Mouse (Mus musculus): ENCODE measurements at regions not wholly inside any gene's neighbourhood (a gene's known extent, or its start where the extent isn't known, plus 50 kb on each side); places are given as distances from the start of the nearest gene placed in this dataset.
A peak's percentile ranks its signal among the peaks of the same experiment; 100 is the strongest.

GRCm38 (mm10) chr11:20908471-20908870 is 77.6 kb upstream of the Lgalsl start:
- Histone ChIP-seq H3K9me3 (replicated peaks; ENCODE audit: insufficient read depth, low read length) (no peaks in the 10 kb centered on the region), H3K27me3 (ENCODE audit: control insufficient read depth in 1 of 2, insufficient read depth in 2 of 2, low read length in 2 of 2) (peaks cover 17 to 19% of the 10 kb centered on the region in 2 experiments), H3K4me3 (ENCODE audit: control insufficient read depth in 1 of 2, insufficient read depth in 1 of 2, low read depth in 2 of 2, low read length in 2 of 2) (no peak overlapping the region), H3K36me3 (ENCODE audit: control insufficient read depth in 1 of 2, insufficient read depth in 2 of 2, low read length in 2 of 2) (no peaks in the 10 kb centered on the region), H3K4me1 (ENCODE audit: control insufficient read depth in 1 of 2, insufficient read depth in 2 of 2, low read length in 2 of 2) (no peaks in the 10 kb centered on the region), H3K9ac (ENCODE audit: control insufficient read depth, low read depth, low read length, poor library complexity, severe bottlenecking) (no peak overlapping the region), H3K79me2 (ENCODE audit: control insufficient read depth, insufficient read depth, low read length, poor library complexity) (no peaks in the 10 kb centered on the region), H3K27ac (ENCODE audit: control insufficient read depth, low read depth, low read length) (no peak overlapping the region)
- no peak for DNase-seq (ENCODE audit: low read depth, low spot score)
- TF ChIP-seq HCFC1 (IDR thresholded peaks at IDR 0.05; ENCODE audit: low read depth, low read length) (no peak), POLR2AphosphoS5 (IDR thresholded peaks at IDR 0.05; ENCODE audit: borderline replicate concordance, low read depth, low read length) (no peak)

- Histone ChIP-seq H3K4me3 (ENCODE audit: control insufficient read depth in 1 of 2, insufficient read depth in 1 of 2, low read depth in 2 of 2, low read length in 2 of 2) (no peak overlapping the region), H3K9me3 (replicated peaks; ENCODE audit: insufficient read depth, low read length) (no peaks in the 10 kb centered on the region), H3K27me3 (ENCODE audit: control insufficient read depth in 1 of 2, insufficient read depth in 2 of 2, low read length in 2 of 2) (peaks cover under 1% of the 10 kb centered on the region in 2 experiments; a peak in 3 of 4 replicates), H3K27ac (ENCODE audit: control insufficient read depth, low read depth, low read length) (no peak overlapping the region), H3K4me1 (ENCODE audit: control insufficient read depth in 1 of 2, insufficient read depth in 2 of 2, low read length in 2 of 2) (peaks cover 4 to 22% of the 10 kb centered on the region in 2 experiments), H3K79me2 (ENCODE audit: control insufficient read depth, insufficient read depth, low read length, poor library complexity) (no peaks in the 10 kb centered on the region), H3K36me3 (ENCODE audit: control insufficient read depth in 1 of 2, insufficient read depth in 2 of 2, low read length in 2 of 2) (peaks cover 0 to 18% of the 10 kb centered on the region in 2 experiments; a peak in 2 of 4 replicates), H3K9ac (ENCODE audit: control insufficient read depth, low read depth, low read length, poor library complexity, severe bottlenecking) (no peak overlapping the region)
- no peak for DNase-seq (ENCODE audit: low read depth, low spot score)
- no peak for TF ChIP-seq TAL1 (IDR thresholded peaks at IDR 0.05; ENCODE audit: low read length)
- TF ChIP-seq E2F4 (IDR thresholded peaks at IDR 0.05; ENCODE audit: borderline replicate concordance, low read depth, low read length), result no peak
- TF ChIP-seq UBTF (IDR thresholded peaks at IDR 0.05; ENCODE audit: borderline replicate concordance, insufficient read depth, low read depth, low read length), result no peak
- TF ChIP-seq ZKSCAN1 (IDR thresholded peaks at IDR 0.05; ENCODE audit: low read depth, low read length), result no peak
- TF ChIP-seq BHLHE40 (IDR thresholded peaks at IDR 0.05; ENCODE audit: borderline replicate concordance, low read depth, low read length), result no peak
- TF ChIP-seq EP300 (IDR thresholded peaks at IDR 0.05; ENCODE audit: low read depth in 1 of 2, low read length in 2 of 2), result no peak
- TF ChIP-seq SIN3A (IDR thresholded peaks at IDR 0.05; ENCODE audit: low read length), result no peak
- no peak for TF ChIP-seq TCF12 (IDR thresholded peaks at IDR 0.05; ENCODE audit: low read depth, low read length)
- TF ChIP-seq ELF1 (IDR thresholded peaks at IDR 0.05; ENCODE audit: low read depth, low read length), result no peak
Measured at GRCm38 (mm10) chr11:20913042-20913441, 82.2 kb upstream of the Lgalsl start.

GRCm38 (mm10) chr11:20913598-20914296 is 82.9 kb upstream of the Lgalsl start:
- H3K4me1 ChIP-seq (ENCODE audit: control insufficient read depth in 1 of 2, insufficient read depth in 2 of 2, low read length in 2 of 2), result peaks cover 4 to 22% of the 10 kb centered on the region in 2 experiments
- DNase-seq (ENCODE audit: low read depth, low spot score), result peak; percentile 94
- peaks cover 0 to 18% of the 10 kb centered on the region in 2 experiments; a peak in 2 of 4 replicates for H3K36me3 ChIP-seq (ENCODE audit: control insufficient read depth in 1 of 2, insufficient read depth in 2 of 2, low read length in 2 of 2)
- H3K27ac ChIP-seq (ENCODE audit: control insufficient read depth, low read depth, low read length), result no peak overlapping the region
- H3K9ac ChIP-seq (ENCODE audit: control insufficient read depth, low read depth, low read length, poor library complexity, severe bottlenecking), result peak overlapping the region; percentile 37
- no peak overlapping the region for H3K4me3 ChIP-seq (ENCODE audit: control insufficient read depth in 1 of 2, insufficient read depth in 1 of 2, low read depth in 2 of 2, low read length in 2 of 2)
- H3K79me2 ChIP-seq (ENCODE audit: control insufficient read depth, insufficient read depth, low read length, poor library complexity), result no peaks in the 10 kb centered on the region
- no peaks in the 10 kb centered on the region for H3K9me3 ChIP-seq (replicated peaks; ENCODE audit: insufficient read depth, low read length)
- H3K27me3 ChIP-seq (ENCODE audit: control insufficient read depth in 1 of 2, insufficient read depth in 2 of 2, low read length in 2 of 2), result no peaks in the 10 kb centered on the region
- TF ChIP-seq USF1 (IDR thresholded peaks at IDR 0.05; ENCODE audit: low read depth, low read length) (no peak), ZC3H11A (IDR thresholded peaks at IDR 0.05; ENCODE audit: low read depth, low read length) (peak; percentile 99), MEF2A (IDR thresholded peaks at IDR 0.05; ENCODE audit: extremely low read depth, insufficient replicate concordance, low read depth, low read length, poor library complexity, severe bottlenecking) (no peak), NELFE (IDR thresholded peaks at IDR 0.05; ENCODE audit: low read depth, low read length) (no peak), CHD1 (IDR thresholded peaks at IDR 0.05; ENCODE audit: low read depth, low read length) (no peak), EP300 (IDR thresholded peaks at IDR 0.05; ENCODE audit: low read depth in 1 of 2, low read length in 2 of 2) (no peak), ZMIZ1 (IDR thresholded peaks at IDR 0.05; ENCODE audit: low read depth, low read length) (no peak), MXI1 (IDR thresholded peaks at IDR 0.05; ENCODE audit: low read depth, low read length) (no peak), SMC3 (IDR thresholded peaks at IDR 0.05; ENCODE audit: low read depth, low read length) (peak; percentile 100), CTCF (IDR thresholded peaks at IDR 0.05 in 2 of 3, conservative IDR thresholded peaks at IDR 0.05 in 1 of 3; ENCODE audit: control insufficient read depth in 1 of 3, insufficient read depth in 1 of 3, low read depth in 2 of 3, low read length in 3 of 3, poor library complexity in 1 of 3, severe bottlenecking in 1 of 3) (peak; percentile 92 to 100 (median 97)), TBP (IDR thresholded peaks at IDR 0.05; ENCODE audit: low read depth, low read length) (no peak), KAT2A (conservative IDR thresholded peaks at IDR 0.05; ENCODE audit: low read depth, low read length) (no peak), TAL1 (IDR thresholded peaks at IDR 0.05; ENCODE audit: low read length) (no peak), CHD2 (IDR thresholded peaks at IDR 0.05; ENCODE audit: low read length) (no peak), GATA1 (IDR thresholded peaks at IDR 0.05; ENCODE audit: low read depth, low read length) (no peak; the same call in 1 of the 2 replicates), MYB (IDR thresholded peaks at IDR 0.05; ENCODE audit: low read depth, low read length) (no peak), ELF1 (IDR thresholded peaks at IDR 0.05; ENCODE audit: low read depth, low read length) (peak; percentile 65)
